Mouse (Mus musculus): ENCODE results near the gene Olfr610. TPM values are rescaled to one million over a fixed set of nuclear protein-coding genes. Genes with fewer than 3 reads are reported as not detected.
"Not testable (repeated sequence)": the region's sequence is repeated elsewhere in the genome, so short reads cannot be mapped to it uniquely, and the experiment has no call there.

The Olfr610 gene
- not detected in 2 replicates for polyA plus RNA-seq (2014; fragmentation: Nextera tagmentation; extraction: Ambion mirVana)

DNA sequence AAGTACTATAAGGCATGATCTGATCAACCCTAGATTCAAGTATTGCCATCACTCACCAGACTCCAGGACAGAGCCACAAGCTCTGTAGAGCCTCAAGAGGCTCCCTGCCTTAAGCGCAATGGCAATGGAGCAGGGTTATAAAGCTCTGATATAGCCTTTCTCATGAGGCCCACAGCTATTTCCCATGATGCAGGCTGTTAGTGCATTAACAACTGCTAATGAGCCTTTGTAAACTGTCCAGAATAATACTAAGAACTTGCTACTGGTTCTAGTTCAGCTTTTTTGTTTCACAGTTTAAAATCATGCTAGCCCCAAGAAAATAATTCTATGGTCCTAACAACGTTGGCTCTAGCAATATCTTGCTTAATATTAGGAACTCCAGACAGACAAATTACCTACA, at the start of gene Olfr610:
Gene Olfr610 (minus strand): TSS at position 101 of the 400 bp plus-strand sequence.
- H3K27ac ChIP-seq (ENCODE audit: low read depth, low read length): no peak within 1 kb of the TSS
- no peak within 1 kb of the TSS for H3K4me2 ChIP-seq (ENCODE audit: low read length)
- no peaks in the 10 kb centered on the region for H3K9me3 ChIP-seq (replicated peaks; ENCODE audit: control insufficient read depth, low read length)
- H3K36me3 ChIP-seq (ENCODE audit: control insufficient read depth, insufficient read depth, low read length): no peaks in the 10 kb centered on the region
- no peak for DNase-seq (ENCODE audit: low spot score)
- H3K9ac ChIP-seq (ENCODE audit: low read length): no peak within 1 kb of the TSS
- no peaks in the 10 kb centered on the region for H3K4me1 ChIP-seq (ENCODE audit: control insufficient read depth, insufficient read depth, low read length)
- WGBS: 87% methylated on average over 2 of the region's 2 CpGs
- H3K4me3 ChIP-seq (ENCODE audit: low read depth, low read length): no peak within 1 kb of the TSS
- H3K27me3 ChIP-seq (replicated peaks; ENCODE audit: control insufficient read depth, insufficient read depth, low read length): no peaks in the 10 kb centered on the region
- no peak for ATAC-seq

GRCm38 (mm10) chr7:103555779-103556178, 43.9 kb upstream of the Olfr610 start, which contains the start of gene Olfr615:
Gene Olfr615, plus strand, starts transcription at chr7:103556079.
- Histone ChIP-seq H3K9ac (ENCODE audit: low read length) (no peak within 1 kb of the TSS), H3K27me3 (replicated peaks; ENCODE audit: control insufficient read depth, insufficient read depth, low read length) (no peaks in the 10 kb centered on the region), H3K27ac (ENCODE audit: low read depth, low read length) (no peak within 1 kb of the TSS), H3K36me3 (ENCODE audit: control insufficient read depth, insufficient read depth, low read length) (no peaks in the 10 kb centered on the region), H3K4me3 (ENCODE audit: low read depth, low read length) (no peak within 1 kb of the TSS), H3K4me2 (ENCODE audit: low read length) (no peak within 1 kb of the TSS), H3K4me1 (ENCODE audit: control insufficient read depth, insufficient read depth, low read length) (no peaks in the 10 kb centered on the region), H3K9me3 (replicated peaks; ENCODE audit: control insufficient read depth, low read length) (no peaks in the 10 kb centered on the region)
- DNase-seq (ENCODE audit: low spot score) (no peak), ATAC-seq (no peak)
- WGBS: 88% methylated on average over 2 of the region's 2 CpGs

DNA sequence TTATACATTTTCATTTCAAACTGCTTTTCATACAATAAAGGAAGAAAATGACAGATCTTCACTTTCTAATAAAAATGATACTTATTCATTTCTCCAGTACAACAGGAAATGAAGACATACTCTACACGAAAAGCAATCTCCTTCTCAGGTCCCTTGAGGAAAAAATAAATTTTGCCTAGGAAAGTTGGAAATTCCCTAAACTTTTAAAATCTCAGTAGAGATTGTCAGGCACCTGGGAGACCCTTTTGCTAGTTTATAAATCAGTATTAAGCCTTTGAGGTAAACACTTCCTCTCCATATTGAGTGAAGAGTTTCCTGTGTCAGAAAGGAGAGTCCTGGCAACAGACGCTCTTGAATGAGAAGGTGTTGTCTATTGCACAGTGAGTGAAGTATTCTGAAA, 35.9 kb upstream of the Olfr610 start, which contains the start of gene Olfr613:
Gene Olfr613 (plus strand): TSS at position 301 of the 400 bp plus-strand sequence.
- Histone ChIP-seq H3K27me3 (replicated peaks; ENCODE audit: control insufficient read depth, insufficient read depth, low read length) (no peaks in the 10 kb centered on the region), H3K27ac (ENCODE audit: low read depth, low read length) (no peak within 1 kb of the TSS), H3K4me3 (ENCODE audit: low read depth, low read length) (no peak within 1 kb of the TSS), H3K36me3 (ENCODE audit: control insufficient read depth, insufficient read depth, low read length) (no peaks in the 10 kb centered on the region), H3K4me2 (ENCODE audit: low read length) (no peak within 1 kb of the TSS), H3K9me3 (replicated peaks; ENCODE audit: control insufficient read depth, low read length) (no peaks in the 10 kb centered on the region), H3K9ac (ENCODE audit: low read length) (no peak within 1 kb of the TSS), H3K4me1 (ENCODE audit: control insufficient read depth, insufficient read depth, low read length) (no peaks in the 10 kb centered on the region)
- ATAC-seq (no peak), DNase-seq (ENCODE audit: low spot score) (no peak)
- WGBS: 82% methylated on average over 2 of the region's 2 CpGs

- 87% methylated on average over 2 of the region's 2 CpGs for WGBS
Measured at GRCm38 (mm10) chr7:103542617-103543016, 30.7 kb upstream of the Olfr610 start, which contains the start of gene Olfr612. Gene Olfr612, minus strand, starts transcription at chr7:103542717.

DNA sequence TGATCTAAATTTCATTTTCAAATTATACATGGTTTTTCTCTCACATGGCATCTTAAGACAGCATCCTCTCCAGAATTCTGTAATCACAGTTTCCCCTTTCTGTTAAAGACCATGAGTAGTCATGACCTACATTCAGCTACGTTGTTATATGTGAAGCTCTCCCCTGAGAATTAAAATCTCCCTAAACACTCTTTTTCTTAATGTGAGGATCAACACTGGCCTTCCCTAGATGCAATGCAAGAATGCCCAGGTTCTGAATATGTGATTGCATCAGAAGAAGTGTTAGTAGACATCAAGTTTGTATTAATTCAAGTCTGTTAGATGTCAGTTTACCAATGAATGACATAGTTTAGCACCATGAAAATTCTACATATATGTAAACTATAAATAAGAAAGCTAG, 8.8 kb upstream of the Olfr610 start, which contains the start of gene Olfr611:
Gene Olfr611 (minus strand): TSS at position 101 of the 400 bp plus-strand sequence.
- ATAC-seq; H3K36me3 ChIP-seq (ENCODE audit: control insufficient read depth, insufficient read depth, low read length); H3K4me3 ChIP-seq (ENCODE audit: low read depth, low read length); H3K27ac ChIP-seq (ENCODE audit: low read depth, low read length); H3K9ac ChIP-seq (ENCODE audit: low read length); H3K4me1 ChIP-seq (ENCODE audit: control insufficient read depth, insufficient read depth, low read length); DNase-seq (ENCODE audit: low spot score); H3K4me2 ChIP-seq (ENCODE audit: low read length); H3K27me3 ChIP-seq (replicated peaks; ENCODE audit: control insufficient read depth, insufficient read depth, low read length); H3K9me3 ChIP-seq (replicated peaks; ENCODE audit: control insufficient read depth, low read length): not testable (repeated sequence)
- WGBS: 83% methylated on average over 1 of the region's 1 CpGs

More at GRCm38 (mm10) chr7:103542617-103543016, 30.7 kb upstream of the Olfr610 start, which contains the start of gene Olfr612:
- not testable (repeated sequence) for H3K9ac ChIP-seq (ENCODE audit: low read length); ATAC-seq; H3K27ac ChIP-seq (ENCODE audit: low read depth, low read length); H3K4me1 ChIP-seq (ENCODE audit: control insufficient read depth, insufficient read depth, low read length); H3K4me2 ChIP-seq (ENCODE audit: low read length); H3K36me3 ChIP-seq (ENCODE audit: control insufficient read depth, insufficient read depth, low read length); H3K4me3 ChIP-seq (ENCODE audit: low read depth, low read length); DNase-seq (ENCODE audit: low spot score); H3K27me3 ChIP-seq (replicated peaks; ENCODE audit: control insufficient read depth, insufficient read depth, low read length); H3K9me3 ChIP-seq (replicated peaks; ENCODE audit: control insufficient read depth, low read length)

DNA sequence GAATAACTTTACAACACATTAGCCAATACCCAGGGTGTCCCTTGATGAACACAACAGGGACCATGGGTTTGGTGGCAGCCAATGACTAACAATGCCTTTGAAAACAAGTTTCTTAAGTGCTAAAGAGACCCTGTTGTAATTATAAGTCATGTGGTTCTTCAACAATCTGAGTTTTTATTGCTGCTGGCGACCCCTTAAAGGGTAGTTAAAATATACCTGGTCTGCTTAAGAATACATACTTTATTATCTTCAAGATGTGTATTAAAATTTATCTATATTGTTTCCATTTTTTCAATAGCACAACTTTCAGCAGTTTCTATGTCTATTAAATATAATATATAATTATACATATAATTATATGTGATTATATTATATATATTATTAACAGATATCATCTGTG, 14.0 kb downstream of the Olfr610 start, which contains the start of gene Olfr609:
Gene Olfr609 (minus strand): TSS at position 101 of the 400 bp plus-strand sequence.
- no peaks in the 10 kb centered on the region for H3K4me1 ChIP-seq (ENCODE audit: control insufficient read depth, insufficient read depth, low read length)
- ATAC-seq: no peak

GRCm38 (mm10) chr7:103477106-103477505, 34.8 kb downstream of the Olfr610 start:
- H3K4me3 ChIP-seq (ENCODE audit: low read depth, low read length); H3K9ac ChIP-seq (ENCODE audit: low read length); H3K36me3 ChIP-seq (ENCODE audit: control insufficient read depth, insufficient read depth, low read length); ATAC-seq; H3K27ac ChIP-seq (ENCODE audit: low read depth, low read length); H3K9me3 ChIP-seq (replicated peaks; ENCODE audit: control insufficient read depth, low read length); H3K4me1 ChIP-seq (ENCODE audit: control insufficient read depth, insufficient read depth, low read length); H3K27me3 ChIP-seq (replicated peaks; ENCODE audit: control insufficient read depth, insufficient read depth, low read length); H3K4me2 ChIP-seq (ENCODE audit: low read length): not testable (repeated sequence)
- DNase-seq (ENCODE audit: low spot score): peak; percentile 0
- WGBS: 87% methylated on average over 9 of the region's 9 CpGs

More for the DNA sequence above, 14.0 kb downstream of the Olfr610 start, which contains the start of gene Olfr609:
- Histone ChIP-seq H3K4me2 (ENCODE audit: low read length) (no peak within 1 kb of the TSS), H3K9me3 (replicated peaks; ENCODE audit: control insufficient read depth, low read length) (no peaks in the 10 kb centered on the region), H3K36me3 (ENCODE audit: control insufficient read depth, insufficient read depth, low read length) (no peaks in the 10 kb centered on the region), H3K27ac (ENCODE audit: low read depth, low read length) (no peak within 1 kb of the TSS), H3K4me3 (ENCODE audit: low read depth, low read length) (no peak within 1 kb of the TSS), H3K27me3 (replicated peaks; ENCODE audit: control insufficient read depth, insufficient read depth, low read length) (no peaks in the 10 kb centered on the region), H3K9ac (ENCODE audit: low read length) (no peak within 1 kb of the TSS)
- DNase-seq (ENCODE audit: low spot score): no peak
- WGBS: 73% methylated on average over 1 of the region's 1 CpGs

DNA sequence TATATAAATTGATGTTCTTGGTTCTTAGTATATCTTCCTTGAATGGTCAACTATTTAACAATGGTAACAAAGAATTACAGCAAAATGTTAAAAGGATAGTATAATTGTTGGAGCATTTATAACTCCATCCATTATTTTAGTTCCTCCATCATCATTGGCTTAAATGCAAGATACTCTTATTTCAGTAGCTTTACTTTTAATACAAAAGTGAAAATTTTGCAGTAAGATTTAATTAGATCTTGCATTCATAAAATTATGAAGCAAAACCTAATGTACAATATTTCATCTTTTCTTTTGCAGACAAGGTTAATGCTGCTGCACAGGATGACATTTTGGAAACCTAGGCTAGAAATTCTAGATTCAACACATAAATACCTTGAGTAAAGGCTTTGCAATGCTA, 42.3 kb downstream of the Olfr610 start, which contains the start of gene Olfr608:
Gene Olfr608 (plus strand): TSS at position 301 of the 400 bp plus-strand sequence.
- no peak for DNase-seq (ENCODE audit: low spot score)
- H3K27ac ChIP-seq (ENCODE audit: low read depth, low read length): no peak within 1 kb of the TSS
- no peak within 1 kb of the TSS for H3K4me2 ChIP-seq (ENCODE audit: low read length)
- no peaks in the 10 kb centered on the region for H3K36me3 ChIP-seq (ENCODE audit: control insufficient read depth, insufficient read depth, low read length)
- H3K9ac ChIP-seq (ENCODE audit: low read length): no peak within 1 kb of the TSS
- no peaks in the 10 kb centered on the region for H3K27me3 ChIP-seq (replicated peaks; ENCODE audit: control insufficient read depth, insufficient read depth, low read length)
- H3K9me3 ChIP-seq (replicated peaks; ENCODE audit: control insufficient read depth, low read length): no peaks in the 10 kb centered on the region
- ATAC-seq: no peak
- no peaks in the 10 kb centered on the region for H3K4me1 ChIP-seq (ENCODE audit: control insufficient read depth, insufficient read depth, low read length)
- no peak within 1 kb of the TSS for H3K4me3 ChIP-seq (ENCODE audit: low read depth, low read length)

GRCm38 (mm10) chr7:103460590-103460989, 51.3 kb downstream of the Olfr610 start:
- Histone ChIP-seq H3K9ac (ENCODE audit: low read length) (no peak overlapping the region), H3K4me2 (ENCODE audit: low read length) (no peak overlapping the region), H3K27ac (ENCODE audit: low read depth, low read length) (no peak overlapping the region), H3K27me3 (replicated peaks; ENCODE audit: control insufficient read depth, insufficient read depth, low read length) (no peaks in the 10 kb centered on the region), H3K4me1 (ENCODE audit: control insufficient read depth, insufficient read depth, low read length) (no peaks in the 10 kb centered on the region), H3K4me3 (ENCODE audit: low read depth, low read length) (no peak overlapping the region), H3K9me3 (replicated peaks; ENCODE audit: control insufficient read depth, low read length) (no peaks in the 10 kb centered on the region), H3K36me3 (ENCODE audit: control insufficient read depth, insufficient read depth, low read length) (no peaks in the 10 kb centered on the region)
- 91% methylated on average over 5 of the region's 5 CpGs for WGBS
- ATAC-seq (no peak), DNase-seq (ENCODE audit: low spot score) (no peak)

Measured in forebrain, embryonic 14.5 days (tissue).